Mouse (Mus musculus) embryonic facial prominence, embryonic 14.5 days (tissue): ENCODE measurements around the gene Ggt1. TPM values are rescaled to one million over a fixed set of nuclear protein-coding genes. Genes with fewer than 3 reads are reported as not detected.
A peak's percentile ranks its signal among the peaks of the same experiment; 100 is the strongest.

Experiments used
- ATAC-seq: fragments of 200-750 bp; cut with Nextera tagmentation; 2 replicates; pipeline ENCODE4 v1.8.0; 2017; ENCODE audit warnings: low read depth, moderate number of reproducible peaks, moderate TSS enrichment
- DNase-seq: peaks from one replicate; pipeline ENCODE4 v3.0.0-alpha.2; 2015; ENCODE audit warnings: low spot score
- H3K27ac ChIP-seq: fragments of 300-500 bp; sonication (generic); replicated peaks from 2 replicates; pipeline ENCODE4 v1.5.1; 2014; ENCODE audit warnings: low read depth, mild to moderate bottlenecking, low read length, moderate library complexity
- H3K27me3 ChIP-seq: fragments of 300-500 bp; sonication (generic); replicated peaks from 2 replicates; pipeline ENCODE4 v1.6.1; 2014; ENCODE audit warnings: low read length; ENCODE audit not compliant: control insufficient read depth, insufficient read depth
- H3K36me3 ChIP-seq: fragments of 300-500 bp; sonication (generic); 2 replicates; pipeline ENCODE4 v1.6.1; 2014; ENCODE audit warnings: low read length, mixed read lengths; ENCODE audit not compliant: control insufficient read depth, insufficient read depth
- H3K4me1 ChIP-seq: fragments of 300-500 bp; sonication (generic); 2 replicates; pipeline ENCODE4 v1.6.1; 2014; ENCODE audit warnings: antibody characterized with exemption, low read length; ENCODE audit not compliant: control insufficient read depth, insufficient read depth
- H3K4me2 ChIP-seq: fragments of 300-500 bp; sonication (generic); 2 replicates; pipeline ENCODE4 v1.6.1; 2014; ENCODE audit warnings: low read depth, mild to moderate bottlenecking, low read length, moderate library complexity, mixed read lengths
- H3K4me3 ChIP-seq: fragments of 300-500 bp; sonication (generic); 2 replicates; pipeline ENCODE4 v1.5.1; 2014; ENCODE audit warnings: low read depth, mild to moderate bottlenecking, low read length
- H3K9ac ChIP-seq: fragments of 300-500 bp; sonication (generic); 2 replicates; pipeline ENCODE4 v1.6.1; 2014; ENCODE audit warnings: low read depth, mild to moderate bottlenecking, low read length, moderate library complexity, mixed read lengths
- H3K9me3 ChIP-seq: fragments of 300-500 bp; sonication (generic); 2 replicates; pipeline ENCODE4 v1.6.1; 2016; ENCODE audit warnings: low read length; ENCODE audit not compliant: control insufficient read depth
- WGBS: fragments of 180-500 bp; shearing (Covaris S2); extraction: QIAGEN DNeasy Blood & Tissue Kit; methylation state at CpG from one replicate; pipeline ENCODE4 v1.1.7; 2014; 5-methylcytosine and 5-hydroxymethylcytosine counted together
- polyA plus RNA-seq: library from polyadenylated mRNA; unstranded; fragments of >200 nt; fragmentation: Nextera tagmentation; extraction: Ambion mirVana; gene quantifications from 2 replicates; pipeline ENCODE4 v1.2.1, GENCODE M21; 2014

Gene Ggt1
- polyA plus RNA-seq, 1 experiment from 2014 or later = 0.39 TPM

DNA sequence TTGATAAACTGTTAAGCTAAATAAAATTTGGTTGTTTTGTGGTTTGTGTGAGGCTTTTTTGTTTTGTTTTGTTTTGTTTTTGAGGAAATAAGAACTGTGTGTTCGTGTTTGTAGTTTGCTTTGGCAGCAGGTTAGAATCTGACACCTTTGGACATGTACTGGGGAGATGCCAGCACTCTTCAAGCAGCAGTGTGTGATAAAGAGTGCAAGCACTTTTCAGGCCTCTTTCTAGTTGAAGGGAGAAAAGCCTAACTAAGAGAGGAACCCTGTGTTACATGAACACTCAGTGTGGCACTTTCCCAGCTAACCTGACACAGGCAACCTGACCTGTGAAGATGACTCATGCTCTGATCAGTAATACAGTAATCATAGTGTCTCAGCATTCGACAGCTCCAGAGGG, 26.0 kb upstream of the Ggt1 start:
- H3K4me2 ChIP-seq = no peak overlapping the region
- ATAC-seq = no peak
- H3K9me3 ChIP-seq = no peaks in the 10 kb centered on the region
- peaks cover 53% of the 10 kb centered on the region for H3K36me3 ChIP-seq
- H3K27ac ChIP-seq = no peak overlapping the region
- no peak for DNase-seq
- H3K4me3 ChIP-seq = no peak overlapping the region
- no peaks in the 10 kb centered on the region for H3K4me1 ChIP-seq
- no peak overlapping the region for H3K9ac ChIP-seq
- H3K27me3 ChIP-seq = no peaks in the 10 kb centered on the region
- 85% methylated on average over 2 of the region's 2 CpGs for WGBS

DNA sequence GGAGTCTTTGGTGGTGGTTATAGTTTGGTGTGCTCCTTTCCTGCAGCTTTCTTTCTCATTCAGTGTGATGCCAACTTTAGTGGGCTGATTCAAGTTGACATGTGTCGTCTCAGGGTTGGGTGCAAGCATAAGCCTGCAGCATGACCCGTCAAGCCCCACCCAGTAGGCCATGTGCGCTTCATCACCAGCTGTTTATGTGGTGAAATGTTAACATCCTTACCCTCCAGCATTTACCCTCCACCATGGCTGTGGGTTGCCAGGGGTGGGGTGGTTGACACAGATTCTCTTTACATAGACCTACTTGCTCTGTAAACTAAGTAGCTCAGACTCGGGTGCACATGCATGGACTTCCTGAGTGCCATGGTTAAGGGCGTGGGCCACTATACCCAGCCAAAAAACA, 25.3 kb upstream of the Ggt1 start:
- 88% methylated on average over 5 of the region's 5 CpGs for WGBS
- no peaks in the 10 kb centered on the region for H3K9me3 ChIP-seq
- H3K36me3 ChIP-seq = peaks cover 53% of the 10 kb centered on the region
- no peak overlapping the region for H3K4me3 ChIP-seq
- DNase-seq (no peak), ATAC-seq (no peak; the same call in 1 of the 2 replicates)
- no peak overlapping the region for H3K9ac ChIP-seq
- H3K27me3 ChIP-seq = no peaks in the 10 kb centered on the region
- no peaks in the 10 kb centered on the region for H3K4me1 ChIP-seq
- H3K27ac ChIP-seq = no peak overlapping the region
- H3K4me2 ChIP-seq = no peak overlapping the region

DNA sequence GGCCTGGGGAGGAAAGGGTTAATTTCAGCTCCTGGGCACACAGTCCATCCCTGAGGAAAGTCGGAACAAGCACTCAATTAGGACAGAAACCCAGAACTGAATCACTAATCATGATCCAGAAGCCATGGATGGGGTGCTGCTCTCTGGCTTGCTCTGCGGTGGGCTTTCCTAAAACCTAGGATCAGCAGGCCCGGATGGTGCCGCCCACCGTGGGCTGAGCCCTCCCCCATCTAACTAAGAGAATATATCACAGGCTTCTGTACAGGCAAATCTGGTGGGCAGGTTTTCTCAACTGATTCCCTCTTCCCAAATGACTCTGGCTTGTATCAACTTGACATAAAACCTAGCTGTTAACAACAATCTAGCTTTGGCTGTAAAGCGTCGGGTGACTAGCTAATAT, 13.5 kb upstream of the Ggt1 start:
- Histone ChIP-seq H3K27ac (no peak overlapping the region), H3K4me2 (no peak overlapping the region), H3K4me1 (0 out of 2 replicates have a peak, but pooled peaks cover 3% of the 10 kb centered on the region), H3K4me3 (no peak overlapping the region), H3K9ac (no peak overlapping the region), H3K36me3 (no peaks in the 10 kb centered on the region), H3K27me3 (no peaks in the 10 kb centered on the region), H3K9me3 (peaks cover 11% of the 10 kb centered on the region; the same call in 1 of the 2 replicates)
- WGBS = 63% methylated on average over 7 of the region's 7 CpGs
- no peak for DNase-seq
- ATAC-seq = no peak

DNA sequence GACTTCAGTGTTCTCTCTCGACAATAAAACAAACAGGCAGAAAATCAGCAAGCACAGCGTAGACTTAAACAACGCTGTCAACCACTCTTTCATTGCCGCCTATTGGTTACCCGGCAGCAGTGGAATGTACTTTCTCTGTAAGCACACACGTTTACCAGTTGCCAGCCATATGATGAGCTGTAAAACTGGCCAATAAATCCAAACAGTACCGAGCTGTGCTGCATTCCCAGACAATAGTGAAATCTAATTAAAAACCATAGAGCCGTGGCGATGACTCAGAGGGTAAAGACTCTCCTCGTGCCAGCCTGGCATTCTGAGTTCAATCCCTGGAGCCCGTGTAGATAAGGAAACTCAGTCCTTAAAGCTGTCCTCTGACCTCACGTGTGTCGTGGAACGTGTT, 12.9 kb upstream of the Ggt1 start:
- H3K27ac ChIP-seq = no peak overlapping the region; the same call in 1 of the 2 replicates
- H3K4me3 ChIP-seq = no peak overlapping the region
- no peak for ATAC-seq
- H3K4me2 ChIP-seq = no peak overlapping the region
- no peaks in the 10 kb centered on the region for H3K27me3 ChIP-seq
- H3K9ac ChIP-seq = no peak overlapping the region
- 65% methylated on average over 14 of the region's 14 CpGs for WGBS
- peaks cover 11% of the 10 kb centered on the region; the same call in 1 of the 2 replicates for H3K9me3 ChIP-seq
- DNase-seq = peak; percentile 42
- H3K4me1 ChIP-seq = 0 out of 2 replicates have a peak, but pooled peaks cover 3% of the 10 kb centered on the region
- H3K36me3 ChIP-seq = no peaks in the 10 kb centered on the region

DNA sequence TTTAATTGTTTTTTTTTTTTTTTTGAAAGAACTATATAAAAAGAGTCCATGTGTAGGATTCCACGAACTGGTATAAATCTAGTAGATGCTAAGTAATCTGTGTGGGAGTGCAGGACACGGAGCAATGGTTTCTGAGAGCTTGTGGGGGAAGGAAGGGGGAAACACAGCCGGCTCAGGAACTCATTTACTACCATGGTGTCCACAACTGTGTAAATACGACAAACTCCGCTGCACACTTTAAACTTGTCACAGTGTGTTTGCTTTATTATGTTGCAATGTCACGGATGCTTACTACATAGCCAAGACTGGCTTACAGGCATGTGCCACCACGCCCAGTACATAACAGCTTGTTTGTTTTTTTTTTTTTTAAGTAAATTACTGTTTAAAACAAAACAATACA, 11.5 kb upstream of the Ggt1 start:
- Histone ChIP-seq H3K27ac (no peak overlapping the region), H3K4me1 (0 out of 2 replicates have a peak, but pooled peaks cover 3% of the 10 kb centered on the region), H3K4me2 (no peak overlapping the region), H3K4me3 (no peak overlapping the region), H3K27me3 (no peaks in the 10 kb centered on the region), H3K9ac (no peak overlapping the region), H3K36me3 (no peaks in the 10 kb centered on the region), H3K9me3 (0 out of 2 replicates have a peak, but pooled peaks cover 2% of the 10 kb centered on the region)
- 73% methylated on average over 7 of the region's 7 CpGs for WGBS
- no peak for ATAC-seq
- DNase-seq = no peak

DNA sequence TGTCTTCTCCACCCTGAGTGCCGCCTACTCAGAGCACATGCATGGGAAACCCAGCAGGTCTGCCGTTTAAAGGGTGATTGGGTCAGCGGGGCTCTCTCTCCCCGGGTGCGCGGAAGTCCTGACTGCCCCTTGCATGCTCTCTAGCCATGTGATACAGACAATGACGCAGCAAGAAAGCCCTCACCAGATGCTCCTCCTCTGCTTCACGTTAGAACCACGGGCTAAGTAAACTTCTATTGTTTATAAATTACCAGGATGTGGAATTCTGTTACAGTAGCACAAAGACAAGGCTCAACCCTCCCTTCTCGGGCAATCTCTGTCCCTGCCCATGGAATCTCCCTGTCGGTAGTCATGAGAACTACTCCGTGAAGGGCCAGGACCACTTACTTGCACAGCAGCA, 10.2 kb upstream of the Ggt1 start:
- Histone ChIP-seq H3K36me3 (no peaks in the 10 kb centered on the region), H3K4me3 (no peak overlapping the region), H3K27ac (no peak overlapping the region), H3K9ac (no peak overlapping the region), H3K4me2 (no peak overlapping the region), H3K4me1 (peaks cover 10% of the 10 kb centered on the region), H3K27me3 (no peaks in the 10 kb centered on the region), H3K9me3 (no peaks in the 10 kb centered on the region)
- no peak for DNase-seq
- ATAC-seq = no peak
- 56% methylated on average over 12 of the region's 12 CpGs for WGBS

DNA sequence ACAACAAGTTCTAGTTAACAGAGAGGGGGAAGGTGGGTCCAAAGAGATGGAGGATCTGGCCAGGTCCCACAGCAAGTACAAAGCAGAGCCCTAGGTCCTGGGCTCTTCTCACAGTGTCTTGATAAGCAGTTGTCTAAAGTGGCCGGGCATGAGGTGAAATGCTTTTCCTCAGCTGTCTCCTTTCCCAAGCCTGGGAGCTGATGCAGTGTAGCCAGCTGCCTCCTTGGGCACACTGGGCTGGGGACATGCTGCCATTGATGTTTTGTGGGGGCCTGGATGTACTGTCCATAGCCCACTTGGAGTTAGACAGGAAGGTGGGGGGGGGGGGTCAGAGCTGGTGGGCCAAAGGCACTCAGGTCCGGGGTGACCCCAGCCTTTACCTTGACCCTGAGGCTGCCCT, 9.3 kb upstream of the Ggt1 start:
- WGBS = 68% methylated on average over 2 of the region's 2 CpGs
- no peak overlapping the region for H3K4me3 ChIP-seq
- ATAC-seq = no peak
- no peak overlapping the region for H3K9ac ChIP-seq
- H3K36me3 ChIP-seq = no peaks in the 10 kb centered on the region
- no peak for DNase-seq
- no peaks in the 10 kb centered on the region for H3K9me3 ChIP-seq
- H3K27me3 ChIP-seq = no peaks in the 10 kb centered on the region
- peaks cover 17% of the 10 kb centered on the region for H3K4me1 ChIP-seq
- no peak overlapping the region for H3K27ac ChIP-seq
- no peak overlapping the region for H3K4me2 ChIP-seq

DNA sequence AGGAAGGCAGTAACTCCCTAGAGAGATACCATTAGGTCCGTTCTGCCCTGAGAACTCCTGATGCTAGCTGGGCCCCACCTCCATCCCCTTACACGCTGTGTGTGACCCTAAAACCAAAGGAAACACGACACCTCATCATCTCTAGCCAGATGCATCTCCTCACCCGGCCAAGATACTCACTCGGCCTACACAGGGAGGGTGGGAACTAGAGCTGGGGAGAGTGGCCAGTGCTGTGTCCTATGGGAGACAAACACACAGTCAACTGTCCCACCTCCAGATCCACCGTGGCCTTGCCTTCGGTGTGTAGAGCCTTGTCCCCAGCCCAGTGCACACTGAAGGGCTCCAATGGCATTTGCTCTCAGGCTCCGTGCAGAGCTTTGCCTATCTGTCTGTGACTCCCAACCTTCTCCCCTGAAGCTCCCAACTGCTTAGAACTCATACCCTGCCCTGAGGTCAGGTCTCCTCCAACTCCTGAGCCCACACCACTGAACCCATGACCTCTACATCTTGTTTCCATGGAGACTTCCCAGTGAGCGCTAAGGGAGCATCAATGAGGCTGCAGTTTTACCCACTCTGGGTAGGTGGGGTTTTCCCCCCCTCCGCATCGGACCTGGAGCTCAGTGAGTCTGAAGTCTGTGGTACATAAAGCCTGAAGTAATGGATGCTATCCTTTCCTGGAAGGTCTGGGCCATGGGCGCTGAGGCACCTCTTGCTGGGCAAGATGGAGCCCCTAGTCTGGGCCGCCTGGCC, 8.5 kb upstream of the Ggt1 start:
- Histone ChIP-seq H3K27ac (no peak overlapping the region), H3K9ac (no peak overlapping the region), H3K36me3 (no peaks in the 10 kb centered on the region), H3K9me3 (no peaks in the 10 kb centered on the region), H3K27me3 (no peaks in the 10 kb centered on the region), H3K4me2 (no peak overlapping the region), H3K4me1 (peaks cover 16% of the 10 kb centered on the region), H3K4me3 (no peak overlapping the region)
- no peak for DNase-seq
- no peak for ATAC-seq
- WGBS = 68% methylated on average over 13 of the region's 13 CpGs

DNA sequence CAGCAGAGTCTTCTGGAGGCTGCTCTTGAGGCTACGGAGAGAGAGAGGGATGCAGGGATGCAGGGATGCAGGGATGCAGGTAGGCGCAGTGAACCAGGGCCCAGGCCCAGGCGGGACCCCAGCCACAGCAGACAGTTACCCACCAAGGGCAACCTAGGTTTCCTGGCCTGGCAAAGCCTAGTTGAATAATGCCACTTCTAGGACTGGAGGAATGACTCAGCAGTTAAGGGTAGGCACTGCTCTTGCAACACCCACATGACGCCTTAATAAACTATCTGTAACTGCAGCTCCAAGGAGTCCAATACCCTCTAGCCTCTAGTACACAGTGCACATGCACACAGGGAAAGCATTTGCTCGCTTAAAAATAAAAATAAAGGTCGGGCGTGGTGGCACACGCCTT, 7.3 kb upstream of the Ggt1 start:
- no peak for ATAC-seq
- Histone ChIP-seq H3K9me3 (no peaks in the 10 kb centered on the region), H3K4me2 (no peak overlapping the region), H3K9ac (no peak overlapping the region), H3K36me3 (no peaks in the 10 kb centered on the region), H3K4me1 (peaks cover 24% of the 10 kb centered on the region), H3K27me3 (no peaks in the 10 kb centered on the region; the same call in 1 of the 2 replicates), H3K4me3 (no peak overlapping the region), H3K27ac (no peak overlapping the region)
- 89% methylated on average over 8 of the region's 8 CpGs for WGBS
- no peak for DNase-seq
